Mouse (Mus musculus) inflammation-experienced regulatory T-cells (primary cell): Measurements from ENCODE around the gene Lyg2. TPM values are rescaled to one million over a fixed set of nuclear protein-coding genes. Genes with fewer than 3 reads are reported as not detected.

Experiments used
- polyA plus RNA-seq, 2 experiments: library from polyadenylated mRNA; unstranded; fragments of 100-300 nt; shearing (Covaris generic); gene quantifications; one replicate each; pipeline ENCODE4 v1.2.1; 2017

Gene Lyg2
- polyA plus RNA-seq: not detected

GRCm38 (mm10) chr1:37916393-37916792 is at the start of gene Lyg2:
Gene Lyg2, minus strand, starts transcription at chr1:37916493.

DNA sequence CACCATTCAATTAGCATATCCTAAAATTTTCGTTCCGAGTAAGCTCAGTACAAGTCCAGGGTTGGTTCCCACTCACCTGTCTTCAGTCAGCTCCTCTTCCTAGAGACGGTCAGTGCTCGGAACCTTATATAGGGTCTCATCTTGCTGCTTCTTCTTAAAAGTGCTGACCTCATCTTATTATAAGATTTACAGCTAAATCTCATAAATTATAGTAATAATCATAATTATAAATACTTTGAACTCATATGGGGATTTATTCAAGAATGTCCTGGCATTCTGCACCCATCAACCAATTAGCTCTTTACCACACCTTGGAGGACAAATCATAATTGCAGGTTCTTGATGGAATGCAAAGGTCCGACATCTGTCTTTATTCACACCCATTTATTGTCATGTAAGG is 41.4 kb upstream of the Lyg2 start, which contains the start of gene Lyg1:
Gene Lyg1 (minus strand): TSS at position 101 of the 400 bp plus-strand sequence.

DNA sequence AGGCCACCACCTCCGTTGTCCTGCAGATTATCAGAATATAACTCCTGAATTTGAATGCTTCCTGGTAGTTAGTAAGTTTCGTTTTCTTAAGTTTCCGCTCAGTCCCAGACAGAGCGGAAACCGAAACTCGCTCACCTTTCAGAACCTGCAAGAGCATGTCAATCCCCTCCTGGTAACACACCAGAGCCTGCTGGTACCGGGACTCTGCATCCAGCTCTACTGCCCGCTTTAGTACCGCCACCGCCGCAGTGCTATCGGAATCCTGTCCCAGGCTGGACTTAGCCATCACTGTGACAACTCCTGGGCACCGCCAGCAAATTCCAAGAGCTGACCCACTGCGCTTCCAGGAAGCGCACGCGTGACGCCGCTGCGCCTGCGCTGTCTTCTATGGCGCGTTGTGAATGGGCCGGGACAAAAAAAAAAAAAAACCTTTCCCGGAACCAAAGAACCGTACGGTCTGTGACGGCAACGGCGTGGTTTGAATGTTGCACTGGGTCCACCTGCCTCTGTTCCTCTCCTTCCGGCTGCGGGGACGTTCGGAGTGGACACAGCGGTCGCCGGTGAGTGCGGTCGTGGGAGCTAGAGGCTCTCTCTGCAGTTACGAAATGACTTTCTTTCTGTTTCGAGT is 26.2 kb downstream of the Lyg2 start, which contains the start of the genes Mitd1 and Mrpl30:
Gene Mitd1 (minus strand): TSS at position 387 of the 628 bp plus-strand sequence.
Gene Mrpl30 (plus strand): TSS at position 453 of the 628 bp plus-strand sequence.

DNA sequence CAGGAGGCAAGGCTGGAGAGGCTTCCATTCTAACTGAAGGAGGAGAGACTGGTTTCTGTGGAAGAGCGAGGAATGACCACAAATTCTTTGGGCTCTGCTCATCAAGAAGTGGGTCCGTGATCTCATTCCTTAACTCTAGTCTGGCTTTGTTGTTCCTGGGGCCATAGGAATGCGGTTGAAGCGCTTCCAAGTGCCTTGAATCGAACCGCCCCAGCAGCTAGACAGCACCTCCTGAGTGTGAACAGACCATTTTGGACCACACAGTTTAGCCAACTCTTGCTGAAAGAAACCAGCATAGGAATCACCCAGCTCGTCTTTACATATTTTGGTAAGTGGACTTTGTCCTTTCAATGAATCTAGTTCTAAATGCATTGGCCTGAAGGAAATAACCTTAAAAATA is 44.6 kb downstream of the Lyg2 start, which contains the start of gene Lipt1:
Gene Lipt1 (plus strand): TSS at position 35 of the 400 bp plus-strand sequence.

GRCm38 (mm10) chr1:37866286-37866685 is 50.0 kb downstream of the Lyg2 start, which contains the start of gene Tsga10:
Gene Tsga10, minus strand, starts transcription at chr1:37866429.

Other genes with a start within 250 kb of the Lyg2 start
- under 1 TPM; 0.78 to 0.93 TPM for gene 2010300C02Rik, start 196.4 kb downstream of the Lyg2 start, polyA plus RNA-seq
- 1 to 10 TPM; 2.4 to 2.7 TPM for gene Tsga10, start 50.1 kb downstream of the Lyg2 start, polyA plus RNA-seq
- gene Lipt1, start 44.8 kb downstream of the Lyg2 start, polyA plus RNA-seq: 1 to 10 TPM; 7.2 to 8.1 TPM
- gene Mitd1, start 26.1 kb downstream of the Lyg2 start, polyA plus RNA-seq: 10 to 100 TPM; 85.9 to 94.0 TPM
- gene Mrpl30, start 26.0 kb downstream of the Lyg2 start, polyA plus RNA-seq: 100 to 1,000 TPM; 147 TPM
- not detected for gene Lyg1, start 41.3 kb upstream of the Lyg2 start, polyA plus RNA-seq
- gene Txndc9, start 81.4 kb upstream of the Lyg2 start, polyA plus RNA-seq: 100 to 1,000 TPM in 1 of 2 experiments, 10 to 100 TPM in 1; 96.5 to 107 TPM
- 10 to 100 TPM; 17.2 to 24.8 TPM for gene Eif5b, start 81.5 kb upstream of the Lyg2 start, polyA plus RNA-seq
- gene Rev1, start 213.3 kb upstream of the Lyg2 start, polyA plus RNA-seq: 10 to 100 TPM; 27.5 to 30.6 TPM